Mouse (Mus musculus) embryonic facial prominence, embryonic 12.5 days (tissue): ENCODE data around the gene Pnpla3. TPM values are rescaled to one million over a fixed set of nuclear protein-coding genes. Genes with fewer than 3 reads are reported as not detected.
A peak's percentile ranks its signal among the peaks of the same experiment; 100 is the strongest.
"Not testable (repeated sequence)": the region's sequence is repeated elsewhere in the genome, so short reads cannot be mapped to it uniquely, and the experiment has no call there.

Source experiments
- ATAC-seq: fragments of 200-750 bp; cut with Nextera tagmentation; 2 replicates; pipeline ENCODE4 v1.8.0; 2017; ENCODE audit not compliant: insufficient number of reproducible peaks, insufficient read depth, low FRiP score, low TSS enrichment
- H3K27ac ChIP-seq: fragments of 300-500 bp; sonication (generic); 2 replicates; pipeline ENCODE4 v1.5.1; 2016; ENCODE audit warnings: mild to moderate bottlenecking
- H3K27me3 ChIP-seq: fragments of 300-500 bp; sonication (generic); 2 replicates; pipeline ENCODE4 v1.6.1; 2016; ENCODE audit warnings: mild to moderate bottlenecking, moderate library complexity
- H3K36me3 ChIP-seq: fragments of 300-500 bp; sonication (generic); 2 replicates; pipeline ENCODE4 v1.6.1; 2016; ENCODE audit warnings: mild to moderate bottlenecking
- H3K4me1 ChIP-seq: fragments of 300-500 bp; sonication (generic); 2 replicates; pipeline ENCODE4 v1.6.1; 2016
- H3K4me2 ChIP-seq: fragments of 300-500 bp; sonication (generic); replicated peaks from 2 replicates; pipeline ENCODE4 v1.6.1; 2016; ENCODE audit warnings: mild to moderate bottlenecking, moderate library complexity
- H3K4me3 ChIP-seq: fragments of 300-500 bp; sonication (generic); 2 replicates; pipeline ENCODE4 v1.5.1; 2016; ENCODE audit warnings: mild to moderate bottlenecking
- H3K9ac ChIP-seq: fragments of 300-500 bp; sonication (generic); 2 replicates; pipeline ENCODE4 v1.6.1; 2016; ENCODE audit warnings: mild to moderate bottlenecking, moderate library complexity
- H3K9me3 ChIP-seq: fragments of 300-500 bp; sonication (generic); 2 replicates; pipeline ENCODE4 v1.6.1; 2016; ENCODE audit warnings: mild to moderate bottlenecking, moderate library complexity
- WGBS: fragments of 180-500 bp; shearing (Covaris S2); methylation state at CpG from one replicate; pipeline ENCODE4 v1.1.7; 2016; 5-methylcytosine and 5-hydroxymethylcytosine counted together
- polyA plus RNA-seq: library from polyadenylated mRNA; unstranded; fragments of >200 nt; fragmentation: Nextera tagmentation; extraction: Ambion mirVana; gene quantifications from 2 replicates; pipeline ENCODE4 v1.2.1, GENCODE M21; 2016

Pnpla3 gene
- polyA plus RNA-seq, 1 experiment from 2014 or later, result 1.3 TPM

DNA sequence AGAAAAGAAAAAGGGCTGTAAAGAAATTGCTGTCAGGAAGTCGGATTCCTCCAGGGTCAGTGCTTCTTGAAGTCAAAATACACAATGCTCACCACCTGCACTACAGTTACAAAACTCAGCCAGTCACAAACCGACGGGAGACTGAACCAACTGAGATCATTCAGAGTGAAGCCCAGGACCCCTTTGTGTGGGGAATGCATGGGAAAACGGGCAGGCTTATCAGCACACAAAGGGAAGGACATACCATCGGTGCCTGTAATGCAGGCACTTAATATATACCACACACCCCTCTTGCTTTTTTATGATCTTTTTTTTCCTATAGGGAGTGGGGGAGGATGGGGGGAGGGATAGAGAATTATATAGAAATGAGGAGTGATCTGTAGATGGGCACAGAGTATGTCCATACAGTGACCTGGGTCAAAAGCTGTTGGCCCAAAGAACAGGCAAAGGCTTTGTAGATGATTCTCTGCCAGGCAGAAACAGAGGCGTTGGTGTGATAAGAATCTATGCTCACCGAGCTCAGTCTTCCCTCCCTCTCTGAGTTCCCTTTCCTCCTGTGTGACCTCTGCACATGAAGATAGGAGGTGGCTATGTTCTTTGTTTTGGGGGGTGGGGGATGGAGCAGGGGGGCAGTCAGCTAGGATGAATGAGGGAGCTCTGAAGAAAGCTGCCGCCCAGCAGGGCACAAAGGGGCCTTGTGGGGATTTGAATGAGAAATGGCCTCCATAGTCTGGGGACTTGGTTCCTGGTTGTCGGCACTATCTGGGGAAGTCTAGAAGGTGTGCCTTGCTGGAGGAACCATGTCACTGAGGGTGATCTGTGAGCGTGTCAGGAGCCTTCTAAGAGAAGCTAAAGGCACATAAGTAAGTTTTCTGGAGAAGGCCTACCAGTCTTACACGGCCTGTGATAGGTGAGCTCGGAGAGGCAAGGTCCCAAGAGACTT is 30.9 kb upstream of the Pnpla3 start:
- Histone ChIP-seq H3K9me3 (no peaks in the 10 kb centered on the region), H3K36me3 (no peaks in the 10 kb centered on the region), H3K4me3 (no peak overlapping the region), H3K27ac (no peak overlapping the region), H3K27me3 (no peaks in the 10 kb centered on the region), H3K4me2 (no peak overlapping the region), H3K9ac (no peak overlapping the region), H3K4me1 (peaks cover 6% of the 10 kb centered on the region; the same call in 1 of the 2 replicates)
- 25% methylated on average over 12 of the region's 12 CpGs for WGBS
- ATAC-seq, result no peak

GRCm38 (mm10) chr15:84139592-84140005 is 28.0 kb upstream of the Pnpla3 start:
- 81% methylated on average over 5 of the region's 5 CpGs for WGBS
- Histone ChIP-seq H3K4me3 (no peak overlapping the region), H3K9ac (no peak overlapping the region), H3K27me3 (no peaks in the 10 kb centered on the region), H3K4me2 (no peak overlapping the region), H3K4me1 (peaks cover 6% of the 10 kb centered on the region; the same call in 1 of the 2 replicates), H3K36me3 (no peaks in the 10 kb centered on the region), H3K9me3 (no peaks in the 10 kb centered on the region), H3K27ac (no peak overlapping the region)
- no peak for ATAC-seq

DNA sequence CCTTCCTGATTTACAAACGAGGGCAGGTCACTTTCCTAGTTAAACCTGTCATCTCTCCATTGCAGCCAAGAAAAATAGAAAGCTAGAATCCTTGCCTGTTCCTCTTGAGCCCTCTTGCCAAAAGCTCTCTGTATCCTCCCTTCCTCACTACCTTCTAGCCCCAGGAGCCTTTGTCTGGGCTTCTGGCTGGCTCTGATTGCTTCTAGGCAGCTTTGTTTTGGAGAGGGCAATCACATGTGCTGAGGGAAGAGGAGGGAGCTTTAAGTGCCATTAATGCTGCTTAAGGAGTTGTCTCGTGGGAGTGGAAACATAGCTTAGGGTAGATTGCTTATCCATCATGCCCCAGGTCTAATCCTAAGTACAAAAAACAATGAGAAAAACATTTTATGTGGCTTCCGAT is 27.5 kb upstream of the Pnpla3 start:
- no peaks in the 10 kb centered on the region for H3K36me3 ChIP-seq
- no peak for ATAC-seq
- peaks cover 6% of the 10 kb centered on the region; the same call in 1 of the 2 replicates for H3K4me1 ChIP-seq
- H3K27ac ChIP-seq, result no peak overlapping the region
- H3K9me3 ChIP-seq, result no peaks in the 10 kb centered on the region
- no peak overlapping the region for H3K4me3 ChIP-seq
- WGBS, result 47% methylated on average over 3 of the region's 3 CpGs
- no peak overlapping the region for H3K4me2 ChIP-seq
- H3K27me3 ChIP-seq, result no peaks in the 10 kb centered on the region
- no peak overlapping the region for H3K9ac ChIP-seq

GRCm38 (mm10) chr15:84140929-84141328 is 26.7 kb upstream of the Pnpla3 start:
- Histone ChIP-seq H3K27me3 (no peaks in the 10 kb centered on the region), H3K4me2 (no peak overlapping the region), H3K4me3 (no peak overlapping the region), H3K9me3 (no peaks in the 10 kb centered on the region), H3K27ac (no peak overlapping the region), H3K4me1 (peaks cover 6% of the 10 kb centered on the region; the same call in 1 of the 2 replicates), H3K9ac (no peak overlapping the region), H3K36me3 (no peaks in the 10 kb centered on the region)
- ATAC-seq, result no peak
- WGBS, result 67% methylated on average over 5 of the region's 5 CpGs

- Histone ChIP-seq H3K4me1 (no peaks in the 10 kb centered on the region), H3K4me2 (no peak overlapping the region), H3K27ac (no peak overlapping the region), H3K4me3 (no peak overlapping the region), H3K36me3 (no peaks in the 10 kb centered on the region), H3K9ac (no peak overlapping the region), H3K9me3 (no peaks in the 10 kb centered on the region), H3K27me3 (no peaks in the 10 kb centered on the region)
- no peak for ATAC-seq
- WGBS, result 92% methylated on average over 2 of the region's 2 CpGs
These were observed 11.5 kb upstream of the Pnpla3 start for GRCm38 (mm10) chr15:84156158-84156557.

GRCm38 (mm10) chr15:84157530-84157929 is 10.1 kb upstream of the Pnpla3 start:
- ATAC-seq, result not testable (repeated sequence)
- WGBS, result 80% methylated on average over 6 of the region's 6 CpGs

GRCm38 (mm10) chr15:84161871-84162270 is 5.8 kb upstream of the Pnpla3 start:
- no peaks in the 10 kb centered on the region for H3K36me3 ChIP-seq
- peaks cover 1% of the 10 kb centered on the region; the same call in 1 of the 2 replicates for H3K4me1 ChIP-seq
- no peak overlapping the region for H3K4me3 ChIP-seq
- H3K9me3 ChIP-seq, result no peaks in the 10 kb centered on the region
- no peak overlapping the region for H3K4me2 ChIP-seq
- no peaks in the 10 kb centered on the region for H3K27me3 ChIP-seq
- 78% methylated on average over 6 of the region's 6 CpGs for WGBS
- H3K27ac ChIP-seq, result no peak overlapping the region
- no peak overlapping the region for H3K9ac ChIP-seq
- ATAC-seq, result no peak

More at GRCm38 (mm10) chr15:84157530-84157929, 10.1 kb upstream of the Pnpla3 start:
- not testable (repeated sequence) for H3K4me3 ChIP-seq, H3K27ac ChIP-seq, H3K36me3 ChIP-seq, H3K27me3 ChIP-seq, H3K4me2 ChIP-seq, H3K9me3 ChIP-seq, H3K9ac ChIP-seq, H3K4me1 ChIP-seq

GRCm38 (mm10) chr15:84166818-84167217 is 819 bp upstream of the Pnpla3 start:
- Histone ChIP-seq H3K9me3 (no peaks in the 10 kb centered on the region), H3K4me1 (peaks cover 22% of the 10 kb centered on the region), H3K9ac (no peak overlapping the region), H3K36me3 (no peaks in the 10 kb centered on the region), H3K27ac (no peak overlapping the region), H3K4me3 (no peak overlapping the region), H3K4me2 (0 out of 2 replicates have a peak overlapping the region, but pooled peaks have one; percentile 99), H3K27me3 (peaks cover 20% of the 10 kb centered on the region; the same call in 1 of the 2 replicates)
- WGBS, result 75% methylated on average over 6 of the region's 6 CpGs
- no peak for ATAC-seq

DNA sequence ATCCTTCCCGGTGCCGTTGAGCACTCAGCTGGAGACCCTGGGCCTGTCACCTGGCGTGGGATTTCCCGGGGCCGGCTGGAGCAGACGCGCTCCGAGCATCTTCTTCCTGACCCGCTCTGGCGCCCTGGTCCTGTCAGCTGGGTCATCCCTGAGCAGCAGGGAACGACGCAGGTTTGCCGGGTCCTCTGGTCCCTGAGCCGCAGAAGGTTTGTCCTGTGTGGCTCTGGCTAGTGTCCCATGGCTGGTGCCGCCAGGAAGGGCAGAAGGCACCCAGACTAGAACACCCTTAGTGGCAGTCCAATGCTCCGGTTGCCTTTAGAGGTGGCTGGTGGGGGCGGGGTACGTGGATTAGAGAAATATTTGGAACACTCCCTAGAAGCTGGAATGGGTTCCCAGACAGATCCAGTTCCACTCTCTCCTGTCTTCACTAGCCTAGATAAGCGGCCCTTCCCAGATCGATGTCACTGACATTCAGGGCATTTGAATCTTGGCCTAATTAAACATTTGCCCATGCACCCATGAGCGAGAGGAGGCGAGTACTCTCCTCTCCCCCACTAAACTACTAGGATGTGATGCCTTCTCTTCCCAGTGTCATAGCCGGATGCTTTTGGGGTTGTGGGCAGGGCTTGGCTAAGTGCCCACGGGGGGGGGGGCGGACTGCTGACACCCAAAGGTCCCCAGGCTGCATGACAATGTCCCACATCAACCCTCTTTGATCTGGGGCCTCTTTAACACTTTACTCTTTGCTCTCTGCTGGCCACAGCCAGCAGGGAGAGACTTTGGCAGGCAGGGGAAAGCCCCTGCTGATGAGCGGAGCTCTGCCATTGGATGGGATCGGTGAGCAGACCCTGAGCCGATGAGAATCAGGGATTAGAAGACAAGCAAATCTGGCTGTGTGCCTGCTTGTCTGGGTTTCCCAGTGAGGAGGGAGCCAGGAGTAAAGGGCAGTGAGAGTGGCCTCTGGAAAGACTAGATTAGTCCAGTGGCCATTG is 829 bp downstream of the Pnpla3 start:
- no peak overlapping the region for H3K27ac ChIP-seq
- peaks cover 22% of the 10 kb centered on the region for H3K4me1 ChIP-seq
- no peaks in the 10 kb centered on the region for H3K9me3 ChIP-seq
- peak; percentile 31; the same call in 1 of the 2 replicates for ATAC-seq
- H3K9ac ChIP-seq, result peak overlapping the region; percentile 60
- peak overlapping the region; percentile 59 for H3K4me3 ChIP-seq
- H3K27me3 ChIP-seq, result peaks cover 20% of the 10 kb centered on the region; the same call in 1 of the 2 replicates
- H3K4me2 ChIP-seq, result peak overlapping the region; percentile 99
- 2% methylated on average over 28 of the region's 28 CpGs for WGBS
- H3K36me3 ChIP-seq, result no peaks in the 10 kb centered on the region

DNA sequence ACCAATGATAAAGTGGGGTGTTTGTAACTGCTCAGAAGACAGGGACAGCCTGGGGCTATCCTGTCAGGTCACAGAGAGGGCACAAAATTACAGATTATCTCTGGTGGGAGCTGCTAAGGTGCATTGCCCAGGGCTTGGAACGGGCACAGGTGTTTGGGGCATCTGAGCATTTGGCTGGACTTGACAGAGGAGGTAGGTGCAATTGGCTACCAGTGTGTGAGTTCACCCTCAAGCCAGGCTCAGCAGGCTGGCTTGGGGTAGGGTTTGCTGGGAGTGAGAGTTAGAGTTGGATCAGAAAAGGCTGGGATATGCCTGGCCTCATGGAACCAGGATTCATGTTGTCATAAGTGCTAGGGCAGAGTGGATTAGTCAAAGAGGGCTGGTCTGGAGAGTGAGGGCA is 1.9 kb downstream of the Pnpla3 start:
- H3K27ac ChIP-seq, result no peak overlapping the region
- no peak for ATAC-seq
- no peak overlapping the region for H3K9ac ChIP-seq
- peaks cover 22% of the 10 kb centered on the region for H3K4me1 ChIP-seq
- no peak overlapping the region for H3K4me3 ChIP-seq
- H3K27me3 ChIP-seq, result peaks cover 20% of the 10 kb centered on the region; the same call in 1 of the 2 replicates
- WGBS, result 44% methylated on average over 1 of the region's 1 CpGs
- H3K36me3 ChIP-seq, result no peaks in the 10 kb centered on the region
- H3K9me3 ChIP-seq, result no peaks in the 10 kb centered on the region
- H3K4me2 ChIP-seq, result no peak overlapping the region

DNA sequence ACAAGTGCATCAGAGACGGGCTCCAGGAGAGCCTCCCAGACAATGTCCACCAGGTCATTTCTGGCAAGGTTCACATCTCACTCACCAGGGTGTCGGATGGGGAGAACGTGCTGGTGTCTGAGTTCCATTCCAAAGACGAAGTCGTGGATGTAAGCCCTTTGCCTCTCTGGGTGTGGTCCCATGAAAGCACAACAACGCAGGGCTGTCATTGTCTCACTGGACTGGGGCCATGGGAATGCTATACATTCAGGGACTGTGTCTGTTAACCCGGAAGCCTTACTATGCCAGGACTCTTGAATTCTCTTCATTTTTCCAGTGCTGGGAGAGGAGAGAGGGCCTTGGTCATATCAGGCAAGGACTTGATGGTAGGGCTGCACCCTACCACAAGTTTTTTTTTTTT is 3.5 kb downstream of the Pnpla3 start:
- Histone ChIP-seq H3K27ac (no peak overlapping the region), H3K36me3 (no peaks in the 10 kb centered on the region), H3K9ac (no peak overlapping the region), H3K9me3 (no peaks in the 10 kb centered on the region), H3K27me3 (peaks cover 20% of the 10 kb centered on the region; the same call in 1 of the 2 replicates), H3K4me1 (peaks cover 22% of the 10 kb centered on the region), H3K4me3 (no peak overlapping the region), H3K4me2 (no peak overlapping the region)
- WGBS, result 84% methylated on average over 7 of the region's 7 CpGs
- no peak for ATAC-seq
